8 mouse cellular contexts compared by ENCODE assay signal in genomic region chr3:84135387-84135786, GRCm38 (mm10). TPM values are rescaled to one million over a fixed set of nuclear protein-coding genes. Genes with fewer than 3 reads are reported as not detected.
DNase-seq lines count a peak whose midpoint lies in the region; ATAC-seq and TF ChIP-seq lines count a peak whose summit lies in the region.

No protein-coding gene starts in this region.

- whole genome bisulfite sequencing in heart, embryonic 10.5 days = 27% methylated on average over 9 of the region's 9 CpGs
- 32% methylated on average over 9 of the region's 9 CpGs for WGBS in intestine, postnatal 0 days
- 35% methylated on average over 9 of the region's 9 CpGs for WGBS in lung, embryonic 14.5 days

- DNase-seq in heart, embryonic 10.5 days (ENCODE audit: low spot score) = peak; percentile 80
- DNase-seq in heart, postnatal 25 days (ENCODE audit: low spot score) = no peak
- peak; percentile 63 for DNase-seq in adrenal gland, postnatal 10 days
- peak; percentile 53 for DNase-seq in lung, embryonic 14.5 days
- DNase-seq in cerebellum, postnatal 14 days = no peak
- DNase-seq in natural killer cell, adult 2 months (ENCODE audit: low spot score in 2 of 2) = no peak

- ATAC-seq in intestine, postnatal 0 days = peak; percentile 76
- ATAC-seq in lung, embryonic 14.5 days (ENCODE audit: insufficient read depth) = peak; percentile 67
- ATAC-seq in activated CD4-positive, CD25-positive, alpha-beta regulatory T cell, adult 4 months = no peak

- H3K36me3 ChIP-seq in heart, embryonic 10.5 days = no peaks in the 10 kb centered on the region
- H3K36me3 ChIP-seq in intestine, postnatal 0 days (ENCODE audit: control insufficient read depth, insufficient read depth) = no peaks in the 10 kb centered on the region
- H3K36me3 ChIP-seq in lung, embryonic 14.5 days (ENCODE audit: insufficient read depth) = no peaks in the 10 kb centered on the region

- H3K4me1 ChIP-seq in heart, embryonic 10.5 days = peaks cover 6% of the 10 kb centered on the region; the same call in 1 of the 2 replicates
- no peaks in the 10 kb centered on the region for H3K4me1 ChIP-seq in intestine, postnatal 0 days (replicated peaks; ENCODE audit: control insufficient read depth, insufficient read depth, low read length)
- 0 out of 2 replicates have a peak, but pooled peaks cover 3% of the 10 kb centered on the region for H3K4me1 ChIP-seq in lung, embryonic 14.5 days (ENCODE audit: insufficient read depth)

- H3K9ac ChIP-seq in intestine, postnatal 0 days (ENCODE audit: low read depth, low read length) = no peak overlapping the region
- H3K9ac ChIP-seq in lung, embryonic 14.5 days = no peak overlapping the region

- H3K4me2 ChIP-seq in intestine, postnatal 0 days (replicated peaks; ENCODE audit: low read depth) = peak overlapping the region; percentile 40
- H3K4me2 ChIP-seq in lung, embryonic 14.5 days = peak overlapping the region; percentile 18; the same call in 1 of the 2 replicates

- H3K4me3 ChIP-seq in heart, embryonic 10.5 days = peak overlapping the region; percentile 27; the same call in 1 of the 2 replicates
- no peak overlapping the region for H3K4me3 ChIP-seq in intestine, postnatal 0 days (ENCODE audit: low read depth, low read length)
- no peak overlapping the region for H3K4me3 ChIP-seq in lung, embryonic 14.5 days (ENCODE audit: low read depth, low read length)

- no peaks in the 10 kb centered on the region for H3K27me3 ChIP-seq in heart, embryonic 10.5 days (ENCODE audit: insufficient read depth, poor library complexity, severe bottlenecking)
- H3K27me3 ChIP-seq in intestine, postnatal 0 days (replicated peaks; ENCODE audit: control insufficient read depth, insufficient read depth, low read length) = no peaks in the 10 kb centered on the region
- no peaks in the 10 kb centered on the region for H3K27me3 ChIP-seq in lung, embryonic 14.5 days (ENCODE audit: insufficient read depth, low read length)

- no peaks in the 10 kb centered on the region for H3K9me3 ChIP-seq in heart, embryonic 10.5 days
- no peaks in the 10 kb centered on the region for H3K9me3 ChIP-seq in intestine, postnatal 0 days (ENCODE audit: control insufficient read depth)
- no peaks in the 10 kb centered on the region for H3K9me3 ChIP-seq in lung, embryonic 14.5 days (ENCODE audit: low read depth, low read length)

- no peak for TF ChIP-seq CTCF in intestine, postnatal 0 days (IDR thresholded peaks at IDR 0.05; ENCODE audit: low read depth)
- TF ChIP-seq CTCF in lung, embryonic 14.5 days (IDR thresholded peaks at IDR 0.05; ENCODE audit: low read depth) = no peak

- intact Hi-C loops in heart, postnatal 25 days (cut with DNase I) = no loop called here

- H3K27ac ChIP-seq in heart, embryonic 10.5 days = peak overlapping the region; percentile 22; the same call in 1 of the 2 replicates
- H3K27ac ChIP-seq in intestine, postnatal 0 days (ENCODE audit: low read depth, low read length) = no peak overlapping the region
- H3K27ac ChIP-seq in lung, embryonic 14.5 days (ENCODE audit: low read depth) = no peak overlapping the region

RNA-seq across cellular contexts. Expression of gene Mnd1, which starts 20.2 kb away (rescaled TPM):
- polyA plus RNA-seq in heart, embryonic 10.5 days (2016; fragmentation: Nextera tagmentation; extraction: Ambion mirVana) = 10.0 and 14.0 TPM in 2 replicates
- 1 to 10 TPM; 3.2 to 4.2 TPM for total RNA-seq in heart, postnatal 25 days (2021)
- 10 to 100 TPM; 25.2 to 26.5 TPM for total RNA-seq in adrenal gland, postnatal 10 days (2021)
- polyA plus RNA-seq in intestine, postnatal 0 days (2015; fragmentation: Nextera tagmentation; extraction: Ambion mirVana) = 6.5 and 6.7 TPM in 2 replicates
- 15.4 and 16.9 TPM in 2 replicates for polyA plus RNA-seq in lung, embryonic 14.5 days (2014; fragmentation: Nextera tagmentation; extraction: Ambion mirVana)
- 1 to 10 TPM; 1.7 to 3.8 TPM for polyA plus RNA-seq in activated CD4-positive, CD25-positive, alpha-beta regulatory T cell, adult 4 months (2017; shearing (Covaris generic))

RNA-seq across cellular contexts. Expression of gene Gm6525, which starts 38.5 kb away (rescaled TPM):
- polyA plus RNA-seq in heart, embryonic 10.5 days (2016; fragmentation: Nextera tagmentation; extraction: Ambion mirVana) = 0.14 and 0.25 TPM in 2 replicates
- total RNA-seq in heart, postnatal 25 days (2021) = not detected
- under 1 TPM; 0.67 to 0.69 TPM for total RNA-seq in adrenal gland, postnatal 10 days (2021)
- 0.56 and 0.93 TPM in 2 replicates for polyA plus RNA-seq in intestine, postnatal 0 days (2015; fragmentation: Nextera tagmentation; extraction: Ambion mirVana)
- polyA plus RNA-seq in lung, embryonic 14.5 days (2014; fragmentation: Nextera tagmentation; extraction: Ambion mirVana) = 1.2 and 1.6 TPM in 2 replicates
- not detected for polyA plus RNA-seq in activated CD4-positive, CD25-positive, alpha-beta regulatory T cell, adult 4 months (2017; shearing (Covaris generic))

Comparison
In these comparisons a context has a peak if more than half of its experiments do, and no peak if none do; other contexts are left out.
1. DNase-seq: peak in heart, embryonic 10.5 days (single experiment), adrenal gland, postnatal 10 days (single experiment) and lung, embryonic 14.5 days (single experiment); none in heart, postnatal 25 days (single experiment), cerebellum, postnatal 14 days (0 of 2) and natural killer cell, adult 2 months (0 of 2).